Mouse (Mus musculus) erythroid progenitor cell, adult 5-6 weeks (primary cell): ENCODE measurements around the gene Rtkn2. TPM values are rescaled to one million over a fixed set of nuclear protein-coding genes. Genes with fewer than 3 reads are reported as not detected.
A peak's percentile ranks its signal among the peaks of the same experiment; 100 is the strongest.

Experiments used
- ATAC-seq: replicated peaks from 2 replicates; pipeline ENCODE4 v1.8.0; 2016; ENCODE audit warnings: moderate number of reproducible peaks, mild to moderate bottlenecking, moderate TSS enrichment, inconsistent platforms; ENCODE audit not compliant: poor library complexity, low FRiP score, severe bottlenecking
- total RNA-seq, 2 experiments: library from RNA; stranded (forward) in 1 of 2; stranded (reverse) in 1 of 2; fragments of 150-400 nt in 1 of 2; fragments of 186-747, 209-891 nt in 1 of 2; gene quantifications; 2 replicates each; pipeline versions ENCODE4 v1.2.3 to v1.2.4; 2015 to 2017; ENCODE audit warnings: low replicate concordance in 2 of 2

Gene Rtkn2
- total RNA-seq, 2 experiments from 2014 or later: 4.1 TPM; not detected in 1

- no peak for ATAC-seq
Measured at GRCm38 (mm10) chr10:68066173-68066572, 86.8 kb downstream of the Rtkn2 start.

- ATAC-seq: no peak
Measured at GRCm38 (mm10) chr10:68067961-68068360, 88.6 kb downstream of the Rtkn2 start.

GRCm38 (mm10) chr10:68068426-68068825, 89.1 kb downstream of the Rtkn2 start:
- ATAC-seq: no peak

- no peak for ATAC-seq
Measured at GRCm38 (mm10) chr10:68071041-68071440, 91.7 kb downstream of the Rtkn2 start.

GRCm38 (mm10) chr10:68072626-68073025, 93.3 kb downstream of the Rtkn2 start:
- ATAC-seq: no peak

- ATAC-seq: no peak
Measured at GRCm38 (mm10) chr10:68074291-68074690, 94.9 kb downstream of the Rtkn2 start.

- no peak for ATAC-seq
Measured at GRCm38 (mm10) chr10:68075181-68075580, 95.8 kb downstream of the Rtkn2 start.

GRCm38 (mm10) chr10:68078708-68079107, 99.3 kb downstream of the Rtkn2 start:
- no peak for ATAC-seq

- ATAC-seq: no peak
Measured at GRCm38 (mm10) chr10:68079910-68080670, 100.7 kb downstream of the Rtkn2 start.

GRCm38 (mm10) chr10:68081712-68082111, 102.3 kb downstream of the Rtkn2 start:
- no peak for ATAC-seq

- ATAC-seq: no peak
Measured at GRCm38 (mm10) chr10:68085574-68085973, 106.2 kb downstream of the Rtkn2 start.

GRCm38 (mm10) chr10:68086973-68087372, 107.6 kb downstream of the Rtkn2 start:
- ATAC-seq: no peak

- ATAC-seq: no peak
Measured at GRCm38 (mm10) chr10:68087722-68088121, 108.4 kb downstream of the Rtkn2 start.

GRCm38 (mm10) chr10:68089435-68090196, 110.2 kb downstream of the Rtkn2 start:
- peak; percentile 74 for ATAC-seq

GRCm38 (mm10) chr10:68090197-68090535, 110.8 kb downstream of the Rtkn2 start:
- ATAC-seq: no peak

- ATAC-seq: no peak
Measured at GRCm38 (mm10) chr10:68090544-68090943, 111.2 kb downstream of the Rtkn2 start.

- ATAC-seq: no peak
Measured at GRCm38 (mm10) chr10:68091011-68091410, 111.6 kb downstream of the Rtkn2 start.

- ATAC-seq: no peak
Measured at GRCm38 (mm10) chr10:68091840-68092239, 112.5 kb downstream of the Rtkn2 start.

GRCm38 (mm10) chr10:68093496-68093895, 114.1 kb downstream of the Rtkn2 start:
- ATAC-seq: no peak

GRCm38 (mm10) chr10:68095136-68095535, 115.8 kb downstream of the Rtkn2 start:
- ATAC-seq: no peak

- ATAC-seq: no peak
Measured at GRCm38 (mm10) chr10:68096395-68096794, 117.0 kb downstream of the Rtkn2 start.
